Mouse (Mus musculus) heart, postnatal 25 days (tissue): ENCODE data around the gene Msi2. TPM values are rescaled to one million over a fixed set of nuclear protein-coding genes. Genes with fewer than 3 reads are reported as not detected.
A peak's percentile ranks its signal among the peaks of the same experiment; 100 is the strongest.

Experiments used
- DNase-seq: peaks from one replicate; pipeline ENCODE4 v3.0.0; 2022; ENCODE audit warnings: low spot score
- intact Hi-C: fragments of 180-260 bp; cut with DNase I; formaldehyde crosslinking; loops from one replicate; pipeline ENCODE4 v1.15.1; 2025
- microRNA-seq: library from miRNA; unstranded; fragments of <30 nt; microRNA quantifications from one replicate; pipeline ENCODE4 v1.2.0, GENCODE M21; 2022
- total RNA-seq, 2 experiments: library from RNA; stranded (reverse); gene quantifications; 2 replicates each; pipeline ENCODE4 v1.2.3; 2021

Gene Msi2
- total RNA-seq, 2 experiments from 2014 or later = 191 to 211 TPM

DNA sequence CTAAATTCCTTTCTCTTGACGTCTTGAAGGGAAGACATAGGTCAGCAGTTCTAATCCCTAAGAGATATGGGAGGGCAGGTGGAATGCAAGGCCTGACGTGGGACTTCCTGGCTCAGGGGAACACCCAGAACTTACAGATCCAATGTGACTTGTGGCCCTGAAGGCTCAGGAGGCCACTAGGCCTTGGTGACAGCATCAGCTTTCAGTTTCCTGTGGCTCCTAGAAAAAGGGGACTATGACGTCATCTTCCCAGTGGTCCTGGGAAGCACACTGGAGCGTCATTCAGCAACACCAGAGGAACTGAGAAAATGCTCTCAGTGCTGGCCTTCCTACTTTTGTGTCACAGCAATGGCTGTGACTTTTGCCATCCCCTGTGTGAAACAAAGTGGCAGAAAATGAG, 427.1 kb downstream of the Msi2 start:
- DNase-seq = no peak
- intact Hi-C loops = loop anchor here (5.0 kb wide), 2 partner anchors 121 to 531 kb away; no protein-coding TSS in a partner anchor

Small RNA genes lying within 50 kb of the gene (microRNA-seq; reads per million reads assigned to microRNA genes)
- gene Mir378b = 26.4 reads per million, percentile 40 among the genes with 10 or more reads in this experiment

Other genes with a start within 250 kb of the Msi2 start
- gene Akap1, start 146.1 kb upstream of the Msi2 start, total RNA-seq = 100 to 1,000 TPM; 114 to 123 TPM
- gene Scpep1, start 237.0 kb upstream of the Msi2 start, total RNA-seq = 10 to 100 TPM; 16.8 to 20.3 TPM
- gene Elobl, start 248.4 kb upstream of the Msi2 start, total RNA-seq = not detected